Mouse (Mus musculus) small intestine, adult 2 months (tissue): ENCODE measurements around the gene Sema7a. TPM values are rescaled to one million over a fixed set of nuclear protein-coding genes. Genes with fewer than 3 reads are reported as not detected.

ENCODE experiments used
- H3K27ac ChIP-seq: fragments of 200-500 bp; 2 replicates; pipeline ENCODE4 v1.5.1; 2012; ENCODE audit warnings: low read depth, low read length, control low read depth, inconsistent platforms; ENCODE audit not compliant: insufficient read depth
- H3K27me3 ChIP-seq: fragments of 200-500 bp; 2 replicates; pipeline ENCODE4 v1.6.1; 2012; ENCODE audit warnings: mild to moderate bottlenecking, moderate library complexity, low read length, inconsistent platforms; ENCODE audit not compliant: control insufficient read depth, insufficient read depth
- H3K36me3 ChIP-seq: fragments of 200-500 bp; 2 replicates; pipeline ENCODE4 v1.6.1; 2012; ENCODE audit warnings: mild to moderate bottlenecking, low read length, control low read depth, inconsistent platforms; ENCODE audit not compliant: control insufficient read depth, insufficient read depth
- H3K4me1 ChIP-seq: fragments of 200-500 bp; 2 replicates; pipeline ENCODE4 v1.6.1; 2012; ENCODE audit warnings: low read length, inconsistent platforms, mixed read lengths; ENCODE audit not compliant: control insufficient read depth, insufficient read depth, insufficient read length
- H3K4me3 ChIP-seq: fragments of 200-500 bp; 2 replicates; pipeline ENCODE4 v1.5.1; 2012; ENCODE audit warnings: low read depth, mild to moderate bottlenecking, control low read depth, inconsistent platforms, low read length, moderate library complexity
- CTCF ChIP-seq: fragments of 200-500 bp; IDR thresholded peaks from 2 replicates; pipeline ENCODE4 v1.5.1; 2012; ENCODE audit warnings: low read depth, mild to moderate bottlenecking, control low read depth, inconsistent platforms, low read length, moderate library complexity, mixed read lengths; ENCODE audit not compliant: insufficient replicate concordance, insufficient read length; ENCODE audit errors: extremely low read depth
- POLR2A ChIP-seq: fragments of 200-500 bp; IDR thresholded peaks from 2 replicates; pipeline ENCODE4 v1.6.1; 2012; ENCODE audit warnings: low read depth, mild to moderate bottlenecking, control low read depth, inconsistent platforms, low read length, moderate library complexity
- WGBS: fragments of 180-500 bp; shearing (Covaris S2); methylation state at CpG from one replicate; pipeline ENCODE4 v1.1.7; 2018; 5-methylcytosine and 5-hydroxymethylcytosine counted together
- polyA plus RNA-seq: library from polyadenylated mRNA; depleted of rRNA; stranded (reverse); fragments of >200 nt; gene quantifications from 2 replicates; pipeline ENCODE4 v1.2.3, GENCODE M21; 2012

Gene Sema7a
- polyA plus RNA-seq, 1 experiment, result 52.6 TPM

GRCm38 (mm10) chr9:57951993-57952392 is 12.1 kb downstream of the Sema7a start:
- Histone ChIP-seq H3K4me1 (peaks cover 86% of the 10 kb centered on the region), H3K36me3 (peaks cover 9% of the 10 kb centered on the region), H3K27ac (no peak overlapping the region), H3K27me3 (no peaks in the 10 kb centered on the region), H3K4me3 (no peak overlapping the region)
- WGBS, result 51% methylated on average over 6 of the region's 6 CpGs
- no peak for TF ChIP-seq CTCF
- no peak for TF ChIP-seq POLR2A

- Histone ChIP-seq H3K4me1 (peaks cover 62% of the 10 kb centered on the region), H3K36me3 (peaks cover 20% of the 10 kb centered on the region), H3K27me3 (no peaks in the 10 kb centered on the region), H3K27ac (peak overlapping the region; percentile 65), H3K4me3 (no peak overlapping the region)
- 38% methylated on average over 12 of the region's 12 CpGs for WGBS
- TF ChIP-seq CTCF (no peak), POLR2A (no peak)
Observed at GRCm38 (mm10) chr9:57954962-57955744, 15.2 kb downstream of the Sema7a start.

GRCm38 (mm10) chr9:57955764-57956163 is 15.9 kb downstream of the Sema7a start:
- no peaks in the 10 kb centered on the region for H3K27me3 ChIP-seq
- no peak for TF ChIP-seq POLR2A
- no peak for TF ChIP-seq CTCF
- H3K36me3 ChIP-seq, result peaks cover 26% of the 10 kb centered on the region
- no peak overlapping the region for H3K4me3 ChIP-seq
- WGBS, result 60% methylated on average over 6 of the region's 6 CpGs
- peak overlapping the region; percentile 65 for H3K27ac ChIP-seq
- peaks cover 59% of the 10 kb centered on the region for H3K4me1 ChIP-seq

GRCm38 (mm10) chr9:57956196-57956837 is 16.4 kb downstream of the Sema7a start:
- Histone ChIP-seq H3K4me3 (no peak overlapping the region), H3K27me3 (no peaks in the 10 kb centered on the region), H3K4me1 (peaks cover 55% of the 10 kb centered on the region), H3K27ac (peak overlapping the region; percentile 38), H3K36me3 (peaks cover 31% of the 10 kb centered on the region)
- no peak for TF ChIP-seq CTCF
- no peak for TF ChIP-seq POLR2A
- WGBS, result 50% methylated on average over 9 of the region's 9 CpGs

GRCm38 (mm10) chr9:57956838-57957236 is 16.9 kb downstream of the Sema7a start:
- Histone ChIP-seq H3K36me3 (peaks cover 36% of the 10 kb centered on the region), H3K27me3 (no peaks in the 10 kb centered on the region), H3K4me3 (no peak overlapping the region), H3K4me1 (peaks cover 51% of the 10 kb centered on the region), H3K27ac (peak overlapping the region; percentile 38)
- 51% methylated on average over 5 of the region's 5 CpGs for WGBS
- TF ChIP-seq CTCF (no peak), POLR2A (no peak)

- 55% methylated on average over 1 of the region's 1 CpGs for WGBS
- Histone ChIP-seq H3K27ac (no peak overlapping the region), H3K4me3 (no peak overlapping the region), H3K27me3 (no peaks in the 10 kb centered on the region), H3K4me1 (peaks cover 36% of the 10 kb centered on the region), H3K36me3 (peaks cover 36% of the 10 kb centered on the region)
- TF ChIP-seq CTCF, result no peak
- no peak for TF ChIP-seq POLR2A
Observed at GRCm38 (mm10) chr9:57958615-57959014, 18.7 kb downstream of the Sema7a start.

- WGBS, result 49% methylated on average over 10 of the region's 10 CpGs
- Histone ChIP-seq H3K36me3 (peaks cover 36% of the 10 kb centered on the region), H3K4me3 (no peak overlapping the region), H3K4me1 (peaks cover 35% of the 10 kb centered on the region), H3K27ac (peak overlapping the region; percentile 1; the same call in 1 of the 2 replicates), H3K27me3 (no peaks in the 10 kb centered on the region)
- TF ChIP-seq POLR2A, result no peak
- no peak for TF ChIP-seq CTCF
Observed at GRCm38 (mm10) chr9:57959399-57959798, 19.5 kb downstream of the Sema7a start.
